Mouse (Mus musculus) right cerebral cortex, postnatal 36 days (tissue): ENCODE measurements around the gene Pak1ip1.
"Not testable (repeated sequence)": the region's sequence is repeated elsewhere in the genome, so short reads cannot be mapped to it uniquely, and the experiment has no call there.

Experiments
- DNase-seq, 2 experiments: peaks; one replicate each; pipeline ENCODE4 v3.0.0; 2022; ENCODE audit warnings: low spot score in 2 of 2, mixed read lengths in 1 of 2

Gene Pak1ip1

DNA sequence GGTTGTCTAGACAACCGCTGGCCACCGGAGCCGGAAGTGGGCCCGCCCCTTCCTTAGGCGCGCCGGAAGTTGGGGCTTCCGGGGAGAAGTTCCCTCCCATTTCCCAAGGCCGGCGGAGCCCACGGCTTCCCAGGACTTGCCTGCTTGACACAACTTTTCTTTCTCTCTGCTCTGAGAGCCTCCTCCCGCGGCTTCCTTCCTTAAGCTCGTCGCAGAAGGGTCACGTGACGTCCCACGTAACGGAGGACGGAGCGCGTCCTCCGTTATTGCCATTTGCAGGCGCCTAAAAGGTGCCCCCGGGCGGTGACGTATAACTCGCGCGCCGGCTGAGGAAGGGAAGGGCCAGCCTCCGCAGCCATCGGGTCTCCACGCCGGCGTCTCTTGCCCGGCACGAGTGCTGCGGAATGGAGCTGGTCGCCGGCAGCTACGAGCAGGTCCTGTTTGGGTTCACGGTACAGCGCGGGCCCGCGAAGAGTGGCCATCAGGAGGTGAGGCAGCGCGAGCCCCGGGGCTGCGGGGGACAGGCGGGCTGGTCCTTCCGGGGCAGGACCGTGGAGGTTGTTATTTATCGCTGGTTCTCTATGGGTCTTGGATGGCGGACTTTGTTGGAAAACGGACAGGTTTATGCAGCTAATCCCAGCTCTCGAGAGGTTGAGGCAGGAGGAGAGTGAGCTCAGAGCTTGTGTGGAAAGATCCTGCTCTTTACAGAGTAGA, at the start of gene Pak1ip1:
TSS of gene Pak1ip1 (plus strand) at position 98 of the 714 bp plus-strand sequence.
- peak; percentile 91 for DNase-seq

DNA sequence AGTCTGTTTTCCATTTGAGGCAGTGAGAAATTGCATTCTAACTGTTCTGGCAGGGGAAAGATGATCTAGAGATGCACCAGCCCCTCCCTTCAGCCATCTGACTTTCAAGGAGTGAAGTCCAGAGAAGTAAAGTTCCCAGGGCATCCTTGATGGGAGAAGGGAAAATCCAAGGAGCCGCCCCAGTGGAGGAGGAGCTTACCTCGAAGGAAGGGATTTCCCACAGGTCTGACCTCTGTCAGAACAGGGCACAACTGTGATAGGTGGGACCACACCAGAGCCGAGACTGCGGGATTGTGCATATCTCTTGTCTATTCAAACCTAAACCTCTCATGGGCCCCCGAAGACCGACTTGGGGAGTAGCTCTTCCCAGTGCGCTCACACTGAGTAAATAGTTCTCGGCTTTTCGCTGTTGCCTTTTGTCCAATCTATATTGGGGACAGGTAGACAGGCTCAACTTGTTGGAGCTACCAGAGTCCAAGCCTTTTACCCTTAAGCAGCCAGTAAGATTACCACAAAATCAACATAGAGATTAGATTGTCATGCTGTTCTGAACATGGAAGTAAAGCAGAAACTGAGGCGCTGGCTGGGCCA, 49.3 kb upstream of the Pak1ip1 start:
- no peak for DNase-seq

DNA sequence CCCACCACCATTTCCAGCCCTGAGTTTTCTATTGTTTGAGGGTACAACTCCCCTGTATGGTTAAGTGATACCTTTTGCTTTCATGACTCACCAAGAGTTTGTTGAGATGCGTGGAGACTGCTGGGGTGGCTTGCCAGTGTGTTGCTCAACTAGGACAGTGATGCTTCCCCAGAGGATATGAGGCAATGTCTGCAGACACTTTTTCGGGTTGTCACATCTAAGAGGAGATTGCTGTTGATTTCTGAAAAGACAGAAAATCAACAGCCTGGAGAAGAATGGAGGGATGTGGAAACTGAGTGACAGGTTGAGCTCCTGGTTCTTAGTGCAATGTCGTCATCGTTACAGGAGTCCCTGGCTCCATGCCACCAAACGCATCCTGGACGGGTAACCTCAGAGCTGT, 47.6 kb upstream of the Pak1ip1 start:
- no peak for DNase-seq

DNA sequence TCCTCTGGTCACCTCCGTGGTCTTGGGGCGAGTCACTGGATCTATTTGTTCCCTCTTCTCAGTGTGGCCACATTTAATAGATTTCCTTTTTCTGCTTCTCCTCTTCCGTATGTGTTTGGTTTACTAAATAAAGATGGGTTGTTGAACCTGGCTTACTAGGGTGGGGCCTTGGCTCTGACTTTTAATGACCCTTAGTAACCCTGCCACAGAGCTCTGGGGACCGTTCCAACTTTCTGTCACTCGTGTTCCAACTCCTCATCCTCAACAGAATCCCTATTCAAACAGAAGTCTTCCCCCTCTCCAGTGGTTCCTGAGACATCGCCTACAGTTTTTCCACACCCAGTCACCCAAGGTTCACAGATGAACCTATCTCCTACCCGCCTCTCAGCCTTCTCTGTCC, 45.0 kb upstream of the Pak1ip1 start:
- DNase-seq = no peak

DNA sequence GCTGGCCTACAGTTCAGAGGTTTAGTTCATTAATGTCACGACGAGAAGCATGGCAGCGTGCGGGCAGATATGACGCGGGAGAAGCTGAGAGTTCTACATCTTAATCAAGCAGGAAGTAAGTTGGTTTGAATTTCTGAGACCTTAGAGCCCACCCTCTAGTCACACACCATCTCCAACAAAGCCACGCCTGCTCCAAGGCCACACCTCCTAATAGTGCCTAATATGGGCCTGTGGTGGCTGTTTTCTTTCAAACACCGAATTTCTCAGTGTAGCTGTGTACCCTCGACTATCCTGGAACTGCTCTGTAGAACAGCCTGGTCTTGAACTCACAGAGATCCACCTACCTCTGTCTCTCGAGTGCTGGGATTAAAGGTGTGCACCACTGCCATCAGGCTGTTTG, 33.2 kb upstream of the Pak1ip1 start:
- DNase-seq = no peak

DNA sequence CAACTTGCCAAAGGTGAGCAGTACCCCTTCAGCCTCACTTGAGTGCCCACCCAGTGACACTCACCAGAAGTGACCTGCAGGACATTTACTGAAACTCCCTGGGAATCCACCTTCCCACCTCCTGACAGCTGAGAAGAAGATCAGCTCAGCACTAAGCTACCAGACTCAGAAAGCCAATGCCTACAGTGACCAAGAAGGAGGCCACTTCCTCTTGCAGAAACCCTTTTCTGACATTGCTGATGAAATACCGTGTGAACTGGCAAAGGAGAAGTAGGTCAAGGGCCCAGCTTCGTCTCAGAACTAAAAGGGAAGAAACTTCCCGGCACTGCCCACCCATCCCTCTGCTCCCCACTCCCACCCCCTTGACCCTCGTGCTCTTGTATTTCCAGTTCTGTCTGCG, 32.3 kb upstream of the Pak1ip1 start:
- no peak for DNase-seq

DNA sequence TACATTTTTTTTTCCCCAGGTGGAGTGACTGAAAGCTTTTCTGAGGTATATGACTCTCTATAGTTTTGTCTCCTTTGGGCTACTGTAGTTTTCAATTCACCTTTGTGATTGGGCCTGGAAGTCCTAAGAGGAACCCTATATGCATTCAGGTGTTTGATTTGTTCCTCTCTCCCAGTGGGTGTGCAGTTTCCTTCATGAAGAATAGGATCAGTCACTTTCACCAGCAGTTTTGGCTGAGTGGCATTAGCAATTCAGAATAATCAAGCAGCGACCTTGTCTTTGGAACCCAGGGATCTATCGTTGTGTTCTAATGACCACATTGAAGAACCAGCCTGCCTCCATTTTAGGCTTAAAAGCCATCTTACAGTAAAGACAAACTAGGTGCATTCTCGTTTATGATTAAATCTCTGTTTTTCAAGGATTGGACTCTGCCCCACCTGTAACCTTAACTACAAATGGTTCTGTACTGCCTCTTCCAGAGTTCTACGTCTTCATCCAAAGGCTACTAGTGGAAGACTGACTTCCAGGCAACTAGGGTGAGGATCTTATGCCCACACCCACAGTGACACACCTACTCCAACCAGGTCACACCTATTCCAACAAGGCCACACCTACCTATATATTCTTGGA, 30.9 kb upstream of the Pak1ip1 start:
- no peak for DNase-seq

DNA sequence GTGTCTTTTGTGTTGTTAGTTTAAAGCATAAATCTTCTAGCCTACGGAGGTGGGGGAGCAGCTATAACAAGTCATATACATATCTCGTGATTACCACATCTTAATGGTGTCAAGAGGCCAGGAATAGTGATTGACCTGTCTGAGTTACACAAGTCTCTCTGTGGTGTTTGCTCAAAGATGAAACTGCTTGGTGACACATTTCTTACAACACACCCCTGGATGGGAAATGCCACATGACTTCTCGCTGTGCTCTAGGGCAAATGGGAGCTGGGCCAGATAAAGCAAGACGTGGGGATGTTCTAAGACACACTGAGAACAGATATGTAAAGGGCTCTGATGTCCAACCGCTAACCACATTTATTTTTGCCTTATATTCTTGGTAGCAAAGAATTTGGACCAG, 29.6 kb upstream of the Pak1ip1 start:
- no peak for DNase-seq

DNA sequence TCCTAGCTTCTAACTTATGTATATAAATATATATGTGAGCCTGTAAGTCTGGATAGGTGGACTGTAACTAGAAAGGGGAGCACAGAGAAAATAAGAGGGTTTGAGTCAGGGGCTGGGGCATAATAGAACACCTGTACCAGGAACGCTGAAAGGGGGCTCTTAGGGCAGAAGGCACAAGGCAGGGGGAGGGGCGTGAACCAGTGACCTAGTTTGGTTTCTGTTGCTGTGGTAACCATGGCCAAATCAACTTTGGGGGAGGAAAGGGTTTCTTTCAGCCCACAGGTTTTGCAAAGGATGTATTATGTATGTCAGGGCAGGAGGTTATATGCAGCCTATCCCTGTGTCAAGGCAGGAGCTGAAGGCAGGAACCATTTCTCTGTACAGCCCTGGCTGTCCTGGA, 29.0 kb upstream of the Pak1ip1 start:
- no peak for DNase-seq

DNA sequence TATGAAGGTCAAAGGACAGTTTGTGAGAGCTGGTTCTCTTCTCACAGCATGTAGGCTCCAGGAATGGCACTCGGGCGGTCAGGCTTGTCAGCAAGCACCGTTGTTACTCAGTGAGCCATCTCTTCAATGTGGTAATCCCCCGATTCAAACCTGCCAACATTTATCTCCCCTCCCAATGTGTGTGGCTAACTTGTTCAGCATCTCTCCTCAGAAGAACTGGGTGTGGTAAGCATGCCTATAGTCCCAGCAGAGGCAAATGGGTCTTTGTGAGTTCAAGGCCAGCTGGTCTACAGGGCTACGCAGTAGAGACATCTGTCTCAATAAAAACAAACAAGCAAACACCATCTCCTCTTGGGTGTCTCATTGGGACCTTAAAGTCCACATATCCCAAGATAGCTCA, 27.8 kb upstream of the Pak1ip1 start:
- DNase-seq = no peak

DNA sequence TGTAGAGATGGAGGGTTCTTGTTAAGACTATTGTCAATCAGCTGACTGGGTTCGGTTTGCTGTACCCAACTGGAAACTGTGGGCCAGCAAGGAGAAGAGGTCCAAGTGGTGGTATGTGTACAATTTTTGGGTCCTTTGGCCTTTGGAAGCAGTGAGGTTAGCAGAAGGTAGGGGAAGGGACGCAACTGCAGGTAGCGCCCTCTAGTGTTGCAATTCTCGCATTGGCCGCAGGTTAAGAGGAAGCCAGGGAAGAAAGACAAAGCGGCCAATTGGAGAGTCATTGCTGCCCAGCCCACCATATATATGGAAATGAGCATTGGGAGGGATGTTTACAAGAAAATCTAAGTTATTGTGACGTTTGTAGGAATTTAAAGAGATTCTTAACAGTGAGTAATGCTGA, 23.2 kb upstream of the Pak1ip1 start:
- peak in 1 of 2 experiments; percentile 7 for DNase-seq

DNA sequence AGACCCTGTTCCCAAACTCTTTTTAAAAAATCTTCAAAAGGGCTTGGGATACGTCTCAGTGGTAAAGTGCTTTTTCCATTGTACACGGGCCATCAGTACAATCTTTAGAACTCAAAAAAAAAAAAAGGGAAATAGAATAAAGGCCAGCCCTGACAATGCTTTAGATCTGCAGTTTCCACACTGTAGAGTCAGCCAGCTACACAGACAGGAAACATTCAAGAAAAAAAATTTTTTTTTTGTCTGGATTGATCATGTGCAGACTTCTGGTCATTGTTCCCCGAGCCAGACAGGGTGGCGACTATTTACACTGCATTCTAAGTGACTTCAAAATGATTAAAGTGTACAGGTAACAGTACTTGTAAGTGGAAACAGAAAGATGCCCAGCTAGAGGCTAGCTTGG, 22.2 kb upstream of the Pak1ip1 start:
- no peak for DNase-seq

DNA sequence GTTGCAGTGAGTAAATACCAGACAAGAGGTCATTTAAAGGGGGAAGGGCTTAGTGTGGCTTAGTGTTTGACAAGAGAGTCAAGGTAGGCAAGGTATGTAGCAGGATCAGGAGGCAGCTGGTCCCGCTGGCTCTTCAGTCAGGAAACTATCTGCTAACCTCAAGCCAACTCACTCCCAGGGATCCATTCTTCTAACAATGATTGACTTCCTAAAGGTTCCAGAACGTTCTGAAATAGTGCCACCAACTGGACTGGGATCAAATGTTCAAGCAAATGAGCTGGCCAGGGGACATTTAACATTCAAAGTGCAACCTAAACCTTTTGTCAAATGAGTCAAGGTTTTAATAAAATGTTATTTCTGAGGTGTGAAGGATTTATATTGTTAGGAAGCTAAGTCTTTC, 21.5 kb upstream of the Pak1ip1 start:
- no peak for DNase-seq

DNA sequence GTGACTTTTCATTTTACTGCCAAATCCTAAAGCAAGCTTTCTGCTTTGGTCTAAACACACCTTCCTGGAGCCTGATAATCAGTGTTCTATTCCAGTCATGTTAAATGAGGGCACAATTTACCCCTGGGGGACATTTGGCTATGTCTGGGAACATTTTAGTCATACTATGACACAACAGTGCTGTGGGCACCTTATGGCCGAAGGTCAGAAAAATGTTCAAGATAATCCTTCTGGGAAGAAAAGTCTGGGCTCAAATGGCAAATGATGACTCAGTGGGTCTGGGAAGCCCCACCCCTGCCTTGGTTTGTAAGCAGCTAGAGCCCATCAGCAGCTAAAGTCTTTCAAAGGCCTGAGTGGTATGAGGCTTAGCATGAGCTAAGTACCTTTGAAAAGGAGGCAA, 18.1 kb upstream of the Pak1ip1 start:
- DNase-seq = no peak

DNA sequence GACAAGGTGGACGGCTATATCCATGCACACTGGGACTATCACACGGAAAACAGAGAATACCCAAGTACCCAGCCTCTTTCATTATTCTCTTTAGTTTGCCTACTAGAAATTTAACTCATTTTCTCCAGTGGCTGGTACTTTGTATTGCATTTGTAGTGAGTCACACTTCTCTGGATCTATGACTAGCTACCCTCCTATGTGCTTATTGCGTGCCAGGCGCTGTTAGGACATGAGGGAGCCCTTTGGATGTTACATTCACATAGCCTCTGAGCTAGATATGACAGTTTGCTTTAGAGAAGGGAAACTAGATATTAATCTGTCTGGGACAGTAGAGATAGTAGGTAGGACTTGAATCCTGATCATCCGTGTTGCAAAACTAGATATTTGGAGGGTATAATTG, 14.7 kb upstream of the Pak1ip1 start:
- no peak for DNase-seq

DNA sequence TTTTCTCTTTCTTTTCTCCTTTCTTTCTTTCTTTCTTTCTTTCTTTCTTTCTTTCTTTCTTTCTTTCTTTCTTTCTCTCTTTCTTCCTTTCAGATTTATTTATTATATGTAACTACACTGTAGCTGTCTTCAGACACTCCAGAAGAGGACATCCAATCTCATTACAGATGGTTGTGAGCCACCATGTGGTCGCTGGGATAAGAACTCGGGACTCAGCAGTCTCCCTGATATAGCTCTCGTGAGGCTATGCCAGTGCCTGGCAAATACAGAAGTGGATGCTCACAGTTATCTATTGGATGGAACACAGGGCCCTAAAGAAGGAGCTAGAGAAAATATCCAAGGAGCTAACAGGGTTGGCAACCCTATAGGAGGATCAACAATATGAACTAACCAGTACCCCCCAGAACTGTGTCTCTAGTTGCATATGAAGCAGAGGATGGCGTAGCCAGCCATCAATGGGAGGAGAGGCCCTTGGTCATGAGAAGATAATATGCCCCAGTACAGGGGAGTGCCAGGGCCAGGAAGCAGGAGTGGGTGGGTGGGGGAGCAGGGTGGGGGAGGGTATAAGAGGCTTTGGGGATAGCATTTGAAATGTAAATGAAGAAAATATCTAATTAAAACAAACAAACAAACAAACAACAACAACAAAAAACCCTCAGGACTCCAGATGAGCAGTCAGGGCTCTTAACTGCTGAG, 13.1 kb upstream of the Pak1ip1 start:
- not testable (repeated sequence) for DNase-seq

DNA sequence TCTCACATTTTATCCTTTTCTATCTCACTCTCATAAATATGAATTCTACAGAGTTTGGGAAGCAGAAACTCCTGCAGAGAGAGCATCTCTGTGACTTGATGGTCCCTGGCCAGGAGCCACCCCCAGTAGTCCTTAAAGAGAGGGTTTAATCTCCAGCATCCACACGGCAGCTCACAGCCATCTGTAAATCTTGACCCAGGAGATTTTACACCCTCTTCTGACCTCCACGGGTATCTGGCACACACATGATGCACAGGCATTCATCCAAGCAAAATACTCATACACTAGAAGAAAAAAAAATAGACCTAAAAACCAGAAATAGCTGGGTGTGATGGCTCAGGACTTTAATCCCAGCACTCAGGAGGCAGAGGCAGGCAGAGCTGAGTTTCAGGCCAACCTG, 12.4 kb upstream of the Pak1ip1 start:
- DNase-seq = no peak

DNA sequence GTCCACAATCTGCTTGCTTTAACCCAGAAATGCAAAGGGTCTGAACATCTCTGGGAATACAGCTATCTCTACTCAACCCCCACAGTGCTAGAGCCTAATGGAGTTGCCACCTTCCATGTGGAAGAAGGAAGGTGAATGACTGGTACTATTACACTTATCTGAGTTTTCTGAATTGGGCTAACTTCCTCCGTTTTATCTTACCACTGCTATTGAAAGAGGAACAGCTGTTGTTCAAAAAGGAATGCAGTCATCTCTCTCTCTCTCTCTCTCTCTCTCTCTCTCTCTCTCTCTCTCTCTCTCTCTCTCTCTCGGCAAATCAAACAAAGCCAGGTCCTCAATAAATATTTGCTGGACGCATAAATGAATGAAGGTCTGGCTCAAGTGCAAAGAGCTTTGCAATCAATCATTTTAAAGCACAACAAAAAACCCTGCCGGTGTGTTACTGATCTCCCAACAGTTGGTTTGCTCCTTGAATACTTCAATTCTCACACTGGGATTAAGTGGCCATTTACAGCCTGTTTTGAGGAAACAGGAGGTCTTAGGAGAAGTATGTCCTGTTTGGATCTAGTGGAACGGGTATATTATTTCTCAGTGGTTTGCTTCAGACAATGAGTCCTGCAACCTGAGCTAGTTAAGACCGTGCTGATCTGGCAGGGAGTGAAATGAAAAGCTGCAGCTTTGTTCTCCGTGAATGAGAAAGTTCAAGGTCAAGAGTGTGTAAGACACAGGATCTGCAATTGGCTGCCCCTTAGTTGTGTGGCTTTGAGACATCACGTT, 6.1 kb upstream of the Pak1ip1 start:
- DNase-seq = no peak

DNA sequence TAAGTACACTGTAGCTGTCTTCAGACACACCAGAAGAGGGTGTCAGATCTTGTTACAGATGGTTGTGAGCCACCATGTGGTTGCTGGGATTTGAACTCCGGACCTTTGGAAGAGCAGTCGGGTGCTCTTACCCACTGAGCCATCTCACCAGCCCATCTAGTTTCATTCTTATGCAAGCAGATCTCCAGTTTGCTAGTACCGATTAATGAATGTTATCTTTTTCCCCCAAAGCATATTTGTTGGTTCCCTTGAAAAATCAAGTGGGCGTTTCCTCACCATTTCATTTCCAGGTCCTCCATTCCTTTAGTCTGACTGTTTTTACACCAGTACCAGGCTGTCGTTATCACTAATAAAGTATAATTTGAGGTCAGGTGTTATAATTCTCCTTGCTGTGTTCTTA, 2.3 kb upstream of the Pak1ip1 start:
- not testable (repeated sequence) for DNase-seq

DNA sequence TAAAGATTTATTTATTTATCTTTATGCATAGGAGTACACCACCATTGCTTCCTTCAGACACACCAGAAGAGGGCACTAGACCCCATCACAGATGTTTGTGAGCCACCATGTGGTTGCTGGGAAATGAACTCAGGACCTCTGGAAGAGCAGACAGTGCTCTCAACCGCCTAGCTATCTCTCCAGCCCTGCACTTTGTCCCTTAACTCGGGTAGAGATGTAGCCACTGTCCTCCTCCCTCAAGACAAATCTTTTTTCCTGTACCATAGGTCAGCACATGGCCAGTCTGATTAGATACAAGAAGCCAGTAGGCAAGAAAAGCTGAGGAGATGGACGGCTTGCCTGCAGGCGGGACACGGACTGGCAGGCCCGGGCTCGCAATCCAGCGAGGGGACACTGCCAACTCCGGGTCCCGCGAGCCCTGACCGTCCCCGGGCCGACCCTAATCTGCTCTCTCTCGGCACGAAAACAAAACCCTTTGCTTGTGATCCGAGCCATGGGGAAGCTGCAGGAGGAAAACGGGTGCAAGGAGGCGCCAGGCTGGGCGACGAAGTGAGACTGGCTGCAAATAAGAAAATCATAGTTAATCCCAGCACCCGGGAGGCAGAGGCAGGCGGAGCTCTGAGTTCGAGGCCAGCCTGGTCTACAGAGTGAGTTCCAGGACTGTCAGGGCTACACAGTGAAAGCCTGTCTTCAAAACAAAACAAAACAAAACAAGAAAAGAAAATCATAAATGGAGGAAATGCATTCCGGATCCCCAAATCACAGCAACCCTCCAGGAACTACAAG, 490 bp upstream of the Pak1ip1 start:
- DNase-seq = peak in 1 of 2 experiments; percentile 34

DNA sequence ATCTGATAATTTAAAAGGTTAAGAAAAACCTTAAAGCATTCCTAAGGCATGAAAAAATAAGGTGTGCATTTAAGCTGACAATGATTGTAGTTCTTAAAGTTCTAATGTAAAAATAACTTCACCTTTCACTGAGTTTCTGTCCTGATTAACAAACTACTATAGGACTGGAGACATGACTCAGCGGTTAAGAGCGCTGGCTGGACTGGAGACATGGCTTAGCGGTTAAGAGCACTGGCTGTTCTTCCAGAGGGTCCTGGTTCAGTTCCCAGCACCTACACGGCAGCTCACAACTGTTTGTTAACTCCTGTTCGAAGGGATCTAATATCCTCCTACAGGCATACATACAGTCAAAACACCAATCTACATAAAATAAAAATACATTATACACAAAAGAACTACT, 1.2 kb downstream of the Pak1ip1 start:
- no peak for DNase-seq
